Mouse (Mus musculus) mouse trophoblast stem cell (cell line): Measurements from ENCODE around the gene Dars.

ENCODE experiments used
- in situ Hi-C, 2 experiments: fragments of 300-500 bp; cut with MseI, MboI; formaldehyde crosslinking; loops; 2 replicates in 1 of 2; 3 replicates in 1 of 2; pipeline ENCODE4 v1.15.1; 2025

The Dars gene

GRCm38 (mm10) chr1:128416584-128417532, at the start of gene Dars:
Gene Dars (minus strand): TSS chr1:128417368.
- in situ Hi-C loops: no loop called here

GRCm38 (mm10) chr1:128466828-128467227, 49.7 kb upstream of the Dars start:
- in situ Hi-C loops: no loop called here

- in situ Hi-C loops: no loop called here
These were observed 46.3 kb upstream of the Dars start for GRCm38 (mm10) chr1:128463478-128463877.

GRCm38 (mm10) chr1:128462389-128462788, 45.2 kb upstream of the Dars start:
- in situ Hi-C loops: no loop called here

GRCm38 (mm10) chr1:128460780-128461179, 43.6 kb upstream of the Dars start:
- in situ Hi-C loops: no loop called here

- in situ Hi-C loops: no loop called here
These were observed 42.3 kb upstream of the Dars start for GRCm38 (mm10) chr1:128459439-128459838.

- in situ Hi-C loops: no loop called here
These were observed 41.8 kb upstream of the Dars start for GRCm38 (mm10) chr1:128459011-128459410.

GRCm38 (mm10) chr1:128456844-128457445, 39.8 kb upstream of the Dars start:
- in situ Hi-C loops: no loop called here

GRCm38 (mm10) chr1:128456271-128456670, 39.1 kb upstream of the Dars start:
- in situ Hi-C loops: no loop called here

- in situ Hi-C loops: no loop called here
These were observed 35.0 kb upstream of the Dars start for GRCm38 (mm10) chr1:128452210-128452609.

- in situ Hi-C loops: no loop called here
These were observed 34.0 kb upstream of the Dars start for GRCm38 (mm10) chr1:128451183-128451582.

GRCm38 (mm10) chr1:128447206-128447902, 30.2 kb upstream of the Dars start:
- in situ Hi-C loops: no loop called here

- in situ Hi-C loops: no loop called here
These were observed 27.0 kb upstream of the Dars start for GRCm38 (mm10) chr1:128443890-128444839.

GRCm38 (mm10) chr1:128441129-128441473, 23.9 kb upstream of the Dars start:
- in situ Hi-C loops: no loop called here

GRCm38 (mm10) chr1:128440386-128441128, 23.4 kb upstream of the Dars start:
- in situ Hi-C loops: no loop called here

GRCm38 (mm10) chr1:128439618-128440017, 22.4 kb upstream of the Dars start:
- in situ Hi-C loops: no loop called here

- in situ Hi-C loops: no loop called here
These were observed 21.4 kb upstream of the Dars start for GRCm38 (mm10) chr1:128438526-128438925.

GRCm38 (mm10) chr1:128437276-128437675, 20.1 kb upstream of the Dars start:
- in situ Hi-C loops: no loop called here

- in situ Hi-C loops: no loop called here
These were observed 18.8 kb upstream of the Dars start for GRCm38 (mm10) chr1:128436015-128436414.

- in situ Hi-C loops: no loop called here
These were observed 18.4 kb upstream of the Dars start for GRCm38 (mm10) chr1:128435551-128435950.

- in situ Hi-C loops: no loop called here
These were observed 7.8 kb upstream of the Dars start for GRCm38 (mm10) chr1:128424928-128425327.
